Comparison of ENCODE assay signal across 8 mouse cellular contexts in genomic region chr17:6492950-6493349, GRCm38 (mm10).
DNase-seq lines count a peak whose midpoint lies in the region; ATAC-seq and TF ChIP-seq lines count a peak whose summit lies in the region.
"Not testable (repeated sequence)": the region's sequence is repeated elsewhere in the genome, so short reads cannot be mapped to it uniquely, and the experiment has no call there.

No protein-coding gene starts in this region.

- H3K79me2 ChIP-seq in MEL (ENCODE audit: control insufficient read depth, insufficient read depth, low read length, poor library complexity): not testable (repeated sequence)

- not testable (repeated sequence) for H3K4me1 ChIP-seq in MEL (ENCODE audit: control insufficient read depth in 1 of 2, insufficient read depth in 2 of 2, low read length in 2 of 2); hindbrain, embryonic 10.5 days (replicated peaks); lung, embryonic 14.5 days (ENCODE audit: insufficient read depth); olfactory bulb, adult 2 months (ENCODE audit: control insufficient read depth, insufficient read depth, low read length)

- DNase-seq in MEL (ENCODE audit: low read depth, low spot score): peak; percentile 71
- peak; percentile 90 for DNase-seq in cerebellum, postnatal 14 days
- DNase-seq in frontal cortex, postnatal 36 days (ENCODE audit: low spot score in 2 of 2): peak; percentile 67 to 70
- peak; percentile 19 for DNase-seq in hindbrain, embryonic 10.5 days (ENCODE audit: low spot score)
- peak; percentile 52 to 61 for DNase-seq in layer of hippocampus, adult 2 months (ENCODE audit: low spot score in 2 of 2)
- DNase-seq in lung, embryonic 14.5 days: peak; percentile 51
- DNase-seq in thymus, adult 18-20 months: peak; percentile 77 to 83

- H3K27ac ChIP-seq in MEL (ENCODE audit: control insufficient read depth, low read depth, low read length); hindbrain, embryonic 10.5 days; layer of hippocampus, adult 2 months; lung, embryonic 14.5 days (ENCODE audit: low read depth); olfactory bulb, adult 2 months (ENCODE audit: insufficient read depth, low read depth, low read length): not testable (repeated sequence)

- ATAC-seq in lung, embryonic 14.5 days (ENCODE audit: insufficient read depth): not testable (repeated sequence)

- WGBS in hindbrain, embryonic 10.5 days: 33% methylated on average over 23 of the region's 23 CpGs
- 30% methylated on average over 21 of the region's 23 CpGs for WGBS in lung, embryonic 14.5 days
- 29% methylated on average over 23 of the region's 23 CpGs for WGBS in olfactory bulb, adult 2 months

- not testable (repeated sequence) for TF ChIP-seq POLR2A in MEL (IDR thresholded peaks at IDR 0.05; ENCODE audit: control insufficient read depth in 1 of 2, insufficient read depth in 1 of 2, low read depth in 1 of 2, low read length in 2 of 2, poor library complexity in 1 of 2); olfactory bulb, adult 2 months (IDR thresholded peaks at IDR 0.05; ENCODE audit: insufficient read depth, low read depth, low read length)

- not testable (repeated sequence) for H3K27me3 ChIP-seq in MEL (ENCODE audit: control insufficient read depth in 1 of 2, insufficient read depth in 2 of 2, low read length in 2 of 2); lung, embryonic 14.5 days (ENCODE audit: insufficient read depth, low read length)
- peaks cover 12% of the 10 kb centered on the region for H3K27me3 ChIP-seq in hindbrain, embryonic 10.5 days (ENCODE audit: insufficient read depth, poor library complexity, severe bottlenecking)

- not testable (repeated sequence) for TF ChIP-seq EP300 in MEL (IDR thresholded peaks at IDR 0.05; ENCODE audit: low read depth in 1 of 2, low read length in 2 of 2)

- 0 out of 2 replicates have a peak overlapping the region, but pooled peaks have one; percentile 15 for H3K4me2 ChIP-seq in lung, embryonic 14.5 days

- peak overlapping the region in 1 of 2 experiments; percentile 31; a peak in 2 of 4 replicates for H3K4me3 ChIP-seq in MEL (ENCODE audit: control insufficient read depth in 1 of 2, insufficient read depth in 1 of 2, low read depth in 2 of 2, low read length in 2 of 2)
- peak overlapping the region; percentile 42; the same call in 1 of the 2 replicates for H3K4me3 ChIP-seq in hindbrain, embryonic 10.5 days
- peak overlapping the region; percentile 45 for H3K4me3 ChIP-seq in layer of hippocampus, adult 2 months
- not testable (repeated sequence) for H3K4me3 ChIP-seq in lung, embryonic 14.5 days (ENCODE audit: low read depth, low read length)
- H3K4me3 ChIP-seq in olfactory bulb, adult 2 months (ENCODE audit: insufficient read depth, low read depth, low read length): peak overlapping the region; percentile 37; the same call in 1 of the 2 replicates

- H3K9me3 ChIP-seq in MEL (replicated peaks; ENCODE audit: insufficient read depth, low read length); hindbrain, embryonic 10.5 days; lung, embryonic 14.5 days (ENCODE audit: low read depth, low read length): not testable (repeated sequence)

- H3K9ac ChIP-seq in MEL (ENCODE audit: control insufficient read depth, low read depth, low read length, poor library complexity, severe bottlenecking): peak overlapping the region; percentile 22; the same call in 1 of the 2 replicates
- not testable (repeated sequence) for H3K9ac ChIP-seq in lung, embryonic 14.5 days

- not testable (repeated sequence) for TF ChIP-seq CTCF in MEL (IDR thresholded peaks at IDR 0.05 in 2 of 3, conservative IDR thresholded peaks at IDR 0.05 in 1 of 3; ENCODE audit: control insufficient read depth in 1 of 3, insufficient read depth in 1 of 3, low read depth in 2 of 3, low read length in 3 of 3, poor library complexity in 1 of 3, severe bottlenecking in 1 of 3); layer of hippocampus, adult 2 months (conservative IDR thresholded peaks at IDR 0.05); lung, embryonic 14.5 days (IDR thresholded peaks at IDR 0.05; ENCODE audit: low read depth); olfactory bulb, adult 2 months (IDR thresholded peaks at IDR 0.05; ENCODE audit: insufficient read depth, low read depth, low read length)

- H3K36me3 ChIP-seq in MEL (ENCODE audit: control insufficient read depth in 1 of 2, insufficient read depth in 2 of 2, low read length in 2 of 2); hindbrain, embryonic 10.5 days; lung, embryonic 14.5 days (ENCODE audit: insufficient read depth): not testable (repeated sequence)

- not testable (repeated sequence) for TF ChIP-seq RAD21 in MEL (IDR thresholded peaks at IDR 0.05; ENCODE audit: low read depth, low read length)

TF ChIP-seq in MEL, 35 proteins besides CTCF, POLR2A, EP300 and RAD21:
- TF ChIP-seq NRF1 (IDR thresholded peaks at IDR 0.05; ENCODE audit: insufficient read depth, low read depth, low read length, poor library complexity, severe bottlenecking): peak; percentile 60
TF ChIP-seq in MEL: peak in this region for 1; not testable (repeated sequence) for 34.

Comparison
In these comparisons a context has a peak if more than half of its experiments do, and no peak if none do; other contexts are left out.
1. DNase-seq: peak in every context shown above with its lines; median percentile 90 in cerebellum, postnatal 14 days; 80 in thymus, adult 18-20 months; 71 in MEL; 68 in frontal cortex, postnatal 36 days; 56 in layer of hippocampus, adult 2 months; 51 in lung, embryonic 14.5 days; 19 in hindbrain, embryonic 10.5 days.